Comparison of ENCODE assay signal across 9 mouse cellular contexts in genomic region chr9:21148427-21148826, GRCm38 (mm10). TPM values are rescaled to one million over a fixed set of nuclear protein-coding genes. Genes with fewer than 3 reads are reported as not detected.
DNase-seq lines count a peak whose midpoint lies in the region; ATAC-seq and TF ChIP-seq lines count a peak whose summit lies in the region.
"Had no signal": no experiment of that assay in that cellular context is flagged by ENCODE, and none has a peak within 500 bp of the region (broad histone marks: within the 10 kb centered on the region; RNA-seq: fewer than 3 reads in every experiment).

No protein-coding gene starts in this region.

- H3K36me3 ChIP-seq in heart, embryonic 13.5 days = peaks cover 39% of the 10 kb centered on the region
- H3K36me3 ChIP-seq in G1E (replicated peaks) = peaks cover 54% of the 10 kb centered on the region
- peaks cover 33% of the 10 kb centered on the region for H3K36me3 ChIP-seq in hindbrain, embryonic 14.5 days (replicated peaks; ENCODE audit: control insufficient read depth, insufficient read depth)
- H3K36me3 ChIP-seq in midbrain, embryonic 11.5 days (ENCODE audit: control insufficient read depth, insufficient read depth, low read length) = peaks cover 4% of the 10 kb centered on the region; the same call in 1 of the 2 replicates

- DNase-seq in heart, postnatal 36 days = no peak
- no peak for DNase-seq in G1E (ENCODE audit: low spot score)
- DNase-seq in hindbrain, embryonic 14.5 days (ENCODE audit: low spot score) = no peak
- DNase-seq in midbrain, embryonic 11.5 days (ENCODE audit: low spot score, missing footprints) = no peak
- DNase-seq in gastrocnemius, postnatal 25 days = no peak
- DNase-seq in left cerebral cortex, postnatal 25 days (ENCODE audit: low spot score in 2 of 2) = no peak
- no peak for DNase-seq in cerebellum, adult 11-12 months
- DNase-seq: heart, adult 18-20 months had no signal

- peak overlapping the region; percentile 97 for H3K9ac ChIP-seq in heart, embryonic 13.5 days
- H3K9ac ChIP-seq in hindbrain, embryonic 14.5 days = peak overlapping the region; percentile 80; the same call in 1 of the 2 replicates
- H3K9ac ChIP-seq in midbrain, embryonic 11.5 days (ENCODE audit: low read length) = no peak overlapping the region

- no peak overlapping the region for H3K27ac ChIP-seq in heart, embryonic 13.5 days (replicated peaks)
- H3K27ac ChIP-seq in hindbrain, embryonic 14.5 days = no peak overlapping the region
- no peak overlapping the region for H3K27ac ChIP-seq in midbrain, embryonic 11.5 days (ENCODE audit: low read depth, low read length)

- peak overlapping the region; percentile 97 for H3K4me2 ChIP-seq in heart, embryonic 13.5 days
- H3K4me2 ChIP-seq in hindbrain, embryonic 14.5 days (replicated peaks) = peak overlapping the region; percentile 84
- H3K4me2 ChIP-seq in midbrain, embryonic 11.5 days = peak overlapping the region; percentile 58

- peak overlapping the region; percentile 94 for H3K4me3 ChIP-seq in heart, embryonic 13.5 days
- H3K4me3 ChIP-seq in G1E (ENCODE audit: low read depth, low read length) = peak overlapping the region; percentile 87
- H3K4me3 ChIP-seq in hindbrain, embryonic 14.5 days (replicated peaks; ENCODE audit: low read length) = peak overlapping the region; percentile 65
- peak overlapping the region; percentile 83 for H3K4me3 ChIP-seq in midbrain, embryonic 11.5 days (ENCODE audit: low read depth, low read length)

- TF ChIP-seq CTCF in G1E (IDR thresholded peaks at IDR 0.05; ENCODE audit: low read depth, low read length) = no peak

- H3K9me3 ChIP-seq in heart, embryonic 13.5 days = no peaks in the 10 kb centered on the region
- no peaks in the 10 kb centered on the region for H3K9me3 ChIP-seq in G1E (replicated peaks)
- H3K9me3 ChIP-seq in hindbrain, embryonic 14.5 days (ENCODE audit: control insufficient read depth, low read length) = no peaks in the 10 kb centered on the region
- H3K9me3 ChIP-seq in midbrain, embryonic 11.5 days (ENCODE audit: control insufficient read depth, low read length) = no peaks in the 10 kb centered on the region

- H3K4me1 ChIP-seq in heart, embryonic 13.5 days = peaks cover 54% of the 10 kb centered on the region
- peaks cover 53% of the 10 kb centered on the region for H3K4me1 ChIP-seq in G1E (ENCODE audit: insufficient read depth, low read depth, low read length)
- H3K4me1 ChIP-seq in hindbrain, embryonic 14.5 days (replicated peaks; ENCODE audit: control insufficient read depth, insufficient read depth, low read length) = peaks cover 16% of the 10 kb centered on the region
- peaks cover 20% of the 10 kb centered on the region for H3K4me1 ChIP-seq in midbrain, embryonic 11.5 days (ENCODE audit: control insufficient read depth, insufficient read depth, low read length)

- intact Hi-C loops in heart, postnatal 36 days (cut with DNase I) = loop anchor here (5.0 kb wide), 1 partner anchor 56 kb away; the partner anchor contains the start of genes Gm38431 and Raver1
- intact Hi-C loops in left cerebral cortex, postnatal 25 days (cut with DNase I) = no loop called here

- no peak for ATAC-seq in heart, embryonic 13.5 days (ENCODE audit: extremely low read depth, insufficient number of reproducible peaks, low FRiP score, low TSS enrichment)
- ATAC-seq in G1E (ENCODE audit: extremely low read depth, insufficient number of reproducible peaks, low FRiP score, poor library complexity, severe bottlenecking) = no peak
- ATAC-seq in hindbrain, embryonic 14.5 days (ENCODE audit: low FRiP score) = no peak
- ATAC-seq in midbrain, embryonic 11.5 days (ENCODE audit: low FRiP score) = no peak

- H3K27me3 ChIP-seq in heart, embryonic 13.5 days (replicated peaks) = no peaks in the 10 kb centered on the region
- peaks cover 3% of the 10 kb centered on the region; the same call in 1 of the 2 replicates for H3K27me3 ChIP-seq in G1E (ENCODE audit: insufficient read depth, low read length)
- no peaks in the 10 kb centered on the region for H3K27me3 ChIP-seq in hindbrain, embryonic 14.5 days (ENCODE audit: control insufficient read depth, insufficient read depth, low read length)
- no peaks in the 10 kb centered on the region; the same call in 1 of the 2 replicates for H3K27me3 ChIP-seq in midbrain, embryonic 11.5 days (ENCODE audit: control insufficient read depth, insufficient read depth, low read length)

RNA-seq across cellular contexts. Expression of gene Cdc37, which starts 1.4 kb away (rescaled TPM):
- 222 and 230 TPM in 2 replicates for polyA plus RNA-seq in heart, embryonic 13.5 days (2015; fragmentation: Nextera tagmentation; extraction: Ambion mirVana)
- 100 to 1,000 TPM; 157 to 165 TPM for total RNA-seq in heart, postnatal 36 days (2021)
- total RNA-seq in G1E (2014; fragmentation: Nextera tagmentation) = 80.4 and 86.7 TPM in 2 replicates
- total RNA-seq in G1E (2017) = 124 and 193 TPM in 2 replicates
- 213 and 280 TPM in 2 replicates for polyA plus RNA-seq in G1E (2012)
- 192 and 215 TPM in 2 replicates for polyA plus RNA-seq in hindbrain, embryonic 14.5 days (2014; fragmentation: Nextera tagmentation; extraction: Ambion mirVana)
- polyA plus RNA-seq in midbrain, embryonic 11.5 days (2014; fragmentation: Nextera tagmentation; extraction: Ambion mirVana) = 297 and 318 TPM in 2 replicates
- total RNA-seq in gastrocnemius, postnatal 25 days (2021) = 100 to 1,000 TPM; 120 to 126 TPM
- total RNA-seq in left cerebral cortex, postnatal 25 days (2021) = 100 to 1,000 TPM; 144 to 153 TPM

RNA-seq across cellular contexts. Expression of gene Pde4a, which starts 17.1 kb away (rescaled TPM):
- polyA plus RNA-seq in heart, embryonic 13.5 days (2015; fragmentation: Nextera tagmentation; extraction: Ambion mirVana) = 9.5 and 11.3 TPM in 2 replicates
- 10 to 100 TPM; 45.9 to 52.0 TPM for total RNA-seq in heart, postnatal 36 days (2021)
- total RNA-seq in G1E (2014; fragmentation: Nextera tagmentation) (2.5 and 2.9 TPM in 2 replicates), G1E (2017) (1.5 and 1.7 TPM in 2 replicates)
- polyA plus RNA-seq in G1E (2012) = 1.4 and 1.5 TPM in 2 replicates
- polyA plus RNA-seq in hindbrain, embryonic 14.5 days (2014; fragmentation: Nextera tagmentation; extraction: Ambion mirVana) = 28.8 and 35.5 TPM in 2 replicates
- 5.0 and 6.5 TPM in 2 replicates for polyA plus RNA-seq in midbrain, embryonic 11.5 days (2014; fragmentation: Nextera tagmentation; extraction: Ambion mirVana)
- 10 to 100 TPM; 44.6 to 46.7 TPM for total RNA-seq in gastrocnemius, postnatal 25 days (2021)
- total RNA-seq in left cerebral cortex, postnatal 25 days (2021) = 10 to 100 TPM; 88.9 to 94.4 TPM

RNA-seq across cellular contexts. Expression of gene Tyk2, which starts 17.4 kb away (rescaled TPM):
- 13.7 and 14.0 TPM in 2 replicates for polyA plus RNA-seq in heart, embryonic 13.5 days (2015; fragmentation: Nextera tagmentation; extraction: Ambion mirVana)
- total RNA-seq in heart, postnatal 36 days (2021) = 1 to 10 TPM; 8.2 to 9.6 TPM
- total RNA-seq in G1E (2014; fragmentation: Nextera tagmentation) (16.1 and 16.6 TPM in 2 replicates), G1E (2017) (17.4 and 19.0 TPM in 2 replicates)
- polyA plus RNA-seq in G1E (2012) = 17.3 and 19.0 TPM in 2 replicates
- 7.3 and 8.4 TPM in 2 replicates for polyA plus RNA-seq in hindbrain, embryonic 14.5 days (2014; fragmentation: Nextera tagmentation; extraction: Ambion mirVana)
- polyA plus RNA-seq in midbrain, embryonic 11.5 days (2014; fragmentation: Nextera tagmentation; extraction: Ambion mirVana) = 6.1 and 7.1 TPM in 2 replicates
- total RNA-seq in gastrocnemius, postnatal 25 days (2021) = 1 to 10 TPM; 4.7 to 5.8 TPM
- 10 to 100 TPM; 11.6 to 12.7 TPM for total RNA-seq in left cerebral cortex, postnatal 25 days (2021)

RNA-seq across cellular contexts. Expression of gene Raver1, which starts 56.6 kb away (rescaled TPM):
- 45.2 and 47.3 TPM in 2 replicates for polyA plus RNA-seq in heart, embryonic 13.5 days (2015; fragmentation: Nextera tagmentation; extraction: Ambion mirVana)
- 10 to 100 TPM; 25.1 to 27.7 TPM for total RNA-seq in heart, postnatal 36 days (2021)
- total RNA-seq in G1E (2014; fragmentation: Nextera tagmentation) (35.1 and 72.2 TPM in 2 replicates), G1E (2017) (18.5 and 19.6 TPM in 2 replicates)
- 0.62 and 0.92 TPM in 2 replicates for polyA plus RNA-seq in G1E (2012)
- polyA plus RNA-seq in hindbrain, embryonic 14.5 days (2014; fragmentation: Nextera tagmentation; extraction: Ambion mirVana) = 35.2 and 37.6 TPM in 2 replicates
- polyA plus RNA-seq in midbrain, embryonic 11.5 days (2014; fragmentation: Nextera tagmentation; extraction: Ambion mirVana) = 66.0 and 76.1 TPM in 2 replicates
- 10 to 100 TPM; 15.2 to 17.0 TPM for total RNA-seq in gastrocnemius, postnatal 25 days (2021)
- 10 to 100 TPM; 26.4 to 27.9 TPM for total RNA-seq in left cerebral cortex, postnatal 25 days (2021)

RNA-seq across cellular contexts. Expression of gene Gm38431, which starts 56.6 kb away (rescaled TPM):
- 1.6 and 1.7 TPM in 2 replicates for polyA plus RNA-seq in heart, embryonic 13.5 days (2015; fragmentation: Nextera tagmentation; extraction: Ambion mirVana)
- total RNA-seq in heart, postnatal 36 days (2021) = 1 to 10 TPM in 1 of 2 experiments, under 1 TPM in 1; 0.51 to 1.9 TPM
- 95.6 and 162 TPM in 2 replicates for total RNA-seq in G1E (2014; fragmentation: Nextera tagmentation)
- 2.1 and 2.8 TPM in 2 replicates for total RNA-seq in G1E (2017)
- polyA plus RNA-seq in G1E (2012) = 382 and 444 TPM in 2 replicates
- 0.95 and 1.6 TPM in 2 replicates for polyA plus RNA-seq in hindbrain, embryonic 14.5 days (2014; fragmentation: Nextera tagmentation; extraction: Ambion mirVana)
- 2.0 and 2.1 TPM in 2 replicates for polyA plus RNA-seq in midbrain, embryonic 11.5 days (2014; fragmentation: Nextera tagmentation; extraction: Ambion mirVana)
- under 1 TPM; 0.35 to 0.67 TPM for total RNA-seq in gastrocnemius, postnatal 25 days (2021)
- 1 to 10 TPM; 1.6 to 3.0 TPM for total RNA-seq in left cerebral cortex, postnatal 25 days (2021)

Comparison
In these comparisons a context has a peak if more than half of its experiments do, and no peak if none do; other contexts are left out.
1. RNA of gene Pde4a, which starts 17.1 kb away (total RNA-seq): 88.9 to 94.4 TPM in left cerebral cortex, postnatal 25 days, 45.9 to 52.0 TPM in heart, postnatal 36 days and 44.6 to 46.7 TPM in gastrocnemius, postnatal 25 days; 1.5 to 2.9 TPM in G1E; every median in the first group is over 10 times any median in the second.
2. Peak in every context shown above with its lines, with median percentiles within 50 percentile points of each other: H3K4me2 ChIP-seq and H3K4me3 ChIP-seq.